Mouse (Mus musculus): Measurements from ENCODE around the gene Cttnbp2. TPM values are rescaled to one million over a fixed set of nuclear protein-coding genes. Genes with fewer than 3 reads are reported as not detected.

Gene Cttnbp2
- polyA plus RNA-seq, 1 experiment from 2014 or later: 55.7 TPM

GRCm38 (mm10) chr6:18374744-18375143 is 139.9 kb downstream of the Cttnbp2 start:
- no peaks in the 10 kb centered on the region for H3K4me1 ChIP-seq (ENCODE audit: control insufficient read depth, insufficient read depth, low read length)
- H3K9me3 ChIP-seq (replicated peaks; ENCODE audit: control insufficient read depth, low read length): no peaks in the 10 kb centered on the region
- no peak overlapping the region for H3K4me2 ChIP-seq (ENCODE audit: low read length)
- H3K36me3 ChIP-seq (ENCODE audit: control insufficient read depth, insufficient read depth, low read length): peaks cover 33% of the 10 kb centered on the region
- 78% methylated on average over 4 of the region's 4 CpGs for WGBS
- no peak overlapping the region for H3K4me3 ChIP-seq (ENCODE audit: low read depth, low read length)
- no peaks in the 10 kb centered on the region for H3K27me3 ChIP-seq (replicated peaks; ENCODE audit: control insufficient read depth, insufficient read depth, low read length)
- no peak for ATAC-seq
- H3K27ac ChIP-seq (ENCODE audit: low read depth, low read length): no peak overlapping the region
- no peak for DNase-seq (ENCODE audit: low spot score)
- H3K9ac ChIP-seq (ENCODE audit: low read length): no peak overlapping the region

- 73% methylated on average over 1 of the region's 1 CpGs for WGBS
- no peak overlapping the region for H3K27ac ChIP-seq (ENCODE audit: low read depth, low read length)
- H3K9me3 ChIP-seq (replicated peaks; ENCODE audit: control insufficient read depth, low read length): no peaks in the 10 kb centered on the region
- ATAC-seq (no peak), DNase-seq (ENCODE audit: low spot score) (no peak)
- H3K27me3 ChIP-seq (replicated peaks; ENCODE audit: control insufficient read depth, insufficient read depth, low read length): no peaks in the 10 kb centered on the region
- H3K4me3 ChIP-seq (ENCODE audit: low read depth, low read length): no peak overlapping the region
- H3K9ac ChIP-seq (ENCODE audit: low read length): no peak overlapping the region
- no peak overlapping the region for H3K4me2 ChIP-seq (ENCODE audit: low read length)
- H3K4me1 ChIP-seq (ENCODE audit: control insufficient read depth, insufficient read depth, low read length): no peaks in the 10 kb centered on the region
- peaks cover 28% of the 10 kb centered on the region for H3K36me3 ChIP-seq (ENCODE audit: control insufficient read depth, insufficient read depth, low read length)
Measured at GRCm38 (mm10) chr6:18373652-18374051, 141.0 kb downstream of the Cttnbp2 start.

- Histone ChIP-seq H3K9ac (ENCODE audit: low read length) (no peak overlapping the region), H3K27me3 (replicated peaks; ENCODE audit: control insufficient read depth, insufficient read depth, low read length) (no peaks in the 10 kb centered on the region), H3K27ac (ENCODE audit: low read depth, low read length) (no peak overlapping the region), H3K4me3 (ENCODE audit: low read depth, low read length) (no peak overlapping the region), H3K36me3 (ENCODE audit: control insufficient read depth, insufficient read depth, low read length) (peaks cover 24% of the 10 kb centered on the region), H3K4me2 (ENCODE audit: low read length) (no peak overlapping the region), H3K9me3 (replicated peaks; ENCODE audit: control insufficient read depth, low read length) (no peaks in the 10 kb centered on the region), H3K4me1 (ENCODE audit: control insufficient read depth, insufficient read depth, low read length) (no peaks in the 10 kb centered on the region)
- 31% methylated on average over 7 of the region's 7 CpGs for WGBS
- ATAC-seq (peak; percentile 87), DNase-seq (ENCODE audit: low spot score) (peak; percentile 76)
Measured at GRCm38 (mm10) chr6:18372447-18373228, 142.0 kb downstream of the Cttnbp2 start.

- no peak overlapping the region for H3K27ac ChIP-seq (ENCODE audit: low read depth, low read length)
- H3K27me3 ChIP-seq (replicated peaks; ENCODE audit: control insufficient read depth, insufficient read depth, low read length): no peaks in the 10 kb centered on the region
- ATAC-seq (no peak), DNase-seq (ENCODE audit: low spot score) (no peak)
- H3K4me2 ChIP-seq (ENCODE audit: low read length): no peak overlapping the region
- H3K9me3 ChIP-seq (replicated peaks; ENCODE audit: control insufficient read depth, low read length): no peaks in the 10 kb centered on the region
- 83% methylated on average over 4 of the region's 4 CpGs for WGBS
- no peak overlapping the region for H3K9ac ChIP-seq (ENCODE audit: low read length)
- H3K4me3 ChIP-seq (ENCODE audit: low read depth, low read length): no peak overlapping the region
- H3K4me1 ChIP-seq (ENCODE audit: control insufficient read depth, insufficient read depth, low read length): no peaks in the 10 kb centered on the region
- peaks cover 25% of the 10 kb centered on the region for H3K36me3 ChIP-seq (ENCODE audit: control insufficient read depth, insufficient read depth, low read length)
Measured at GRCm38 (mm10) chr6:18369723-18370122, 144.9 kb downstream of the Cttnbp2 start.

GRCm38 (mm10) chr6:18369054-18369453 is 145.6 kb downstream of the Cttnbp2 start:
- 43% methylated on average over 3 of the region's 3 CpGs for WGBS
- no peak overlapping the region for H3K4me3 ChIP-seq (ENCODE audit: low read depth, low read length)
- DNase-seq (ENCODE audit: low spot score) (peak; percentile 38), ATAC-seq (no peak)
- no peak overlapping the region for H3K9ac ChIP-seq (ENCODE audit: low read length)
- H3K27me3 ChIP-seq (replicated peaks; ENCODE audit: control insufficient read depth, insufficient read depth, low read length): no peaks in the 10 kb centered on the region
- no peaks in the 10 kb centered on the region for H3K4me1 ChIP-seq (ENCODE audit: control insufficient read depth, insufficient read depth, low read length)
- no peak overlapping the region for H3K4me2 ChIP-seq (ENCODE audit: low read length)
- H3K27ac ChIP-seq (ENCODE audit: low read depth, low read length): no peak overlapping the region
- H3K9me3 ChIP-seq (replicated peaks; ENCODE audit: control insufficient read depth, low read length): no peaks in the 10 kb centered on the region
- peaks cover 20% of the 10 kb centered on the region for H3K36me3 ChIP-seq (ENCODE audit: control insufficient read depth, insufficient read depth, low read length)

GRCm38 (mm10) chr6:18362232-18362631 is 152.4 kb downstream of the Cttnbp2 start:
- DNase-seq (ENCODE audit: low spot score) (no peak), ATAC-seq (no peak)
- no peak overlapping the region for H3K4me2 ChIP-seq (ENCODE audit: low read length)
- WGBS: 86% methylated on average over 5 of the region's 5 CpGs
- H3K9ac ChIP-seq (ENCODE audit: low read length): no peak overlapping the region
- no peaks in the 10 kb centered on the region for H3K4me1 ChIP-seq (ENCODE audit: control insufficient read depth, insufficient read depth, low read length)
- H3K36me3 ChIP-seq (ENCODE audit: control insufficient read depth, insufficient read depth, low read length): 0 out of 2 replicates have a peak, but pooled peaks cover 5% of the 10 kb centered on the region
- no peaks in the 10 kb centered on the region for H3K27me3 ChIP-seq (replicated peaks; ENCODE audit: control insufficient read depth, insufficient read depth, low read length)
- no peaks in the 10 kb centered on the region for H3K9me3 ChIP-seq (replicated peaks; ENCODE audit: control insufficient read depth, low read length)
- H3K27ac ChIP-seq (ENCODE audit: low read depth, low read length): no peak overlapping the region
- H3K4me3 ChIP-seq (ENCODE audit: low read depth, low read length): no peak overlapping the region

GRCm38 (mm10) chr6:18360955-18361354 is 153.7 kb downstream of the Cttnbp2 start:
- Histone ChIP-seq H3K9ac (ENCODE audit: low read length) (no peak overlapping the region), H3K9me3 (replicated peaks; ENCODE audit: control insufficient read depth, low read length) (no peaks in the 10 kb centered on the region), H3K27me3 (replicated peaks; ENCODE audit: control insufficient read depth, insufficient read depth, low read length) (no peaks in the 10 kb centered on the region), H3K4me3 (ENCODE audit: low read depth, low read length) (no peak overlapping the region), H3K4me2 (ENCODE audit: low read length) (no peak overlapping the region), H3K36me3 (ENCODE audit: control insufficient read depth, insufficient read depth, low read length) (0 out of 2 replicates have a peak, but pooled peaks cover 2% of the 10 kb centered on the region), H3K4me1 (ENCODE audit: control insufficient read depth, insufficient read depth, low read length) (no peaks in the 10 kb centered on the region), H3K27ac (ENCODE audit: low read depth, low read length) (no peak overlapping the region)
- DNase-seq (ENCODE audit: low spot score) (no peak), ATAC-seq (no peak)

- WGBS: 74% methylated on average over 1 of the region's 1 CpGs
- H3K36me3 ChIP-seq (ENCODE audit: control insufficient read depth, insufficient read depth, low read length): no peaks in the 10 kb centered on the region
- ATAC-seq: no peak
Measured at GRCm38 (mm10) chr6:18360154-18360553, 154.5 kb downstream of the Cttnbp2 start.

GRCm38 (mm10) chr6:18349153-18349858 is 165.3 kb downstream of the Cttnbp2 start:
- Histone ChIP-seq H3K4me2 (ENCODE audit: low read length) (no peak overlapping the region), H3K9ac (ENCODE audit: low read length) (no peak overlapping the region), H3K9me3 (replicated peaks; ENCODE audit: control insufficient read depth, low read length) (no peaks in the 10 kb centered on the region), H3K4me3 (ENCODE audit: low read depth, low read length) (no peak overlapping the region), H3K27me3 (replicated peaks; ENCODE audit: control insufficient read depth, insufficient read depth, low read length) (no peaks in the 10 kb centered on the region), H3K36me3 (ENCODE audit: control insufficient read depth, insufficient read depth, low read length) (no peaks in the 10 kb centered on the region), H3K4me1 (ENCODE audit: control insufficient read depth, insufficient read depth, low read length) (no peaks in the 10 kb centered on the region), H3K27ac (ENCODE audit: low read depth, low read length) (no peak overlapping the region)
- 76% methylated on average over 3 of the region's 3 CpGs for WGBS
- DNase-seq (ENCODE audit: low spot score) (no peak), ATAC-seq (no peak)

More at GRCm38 (mm10) chr6:18360154-18360553, 154.5 kb downstream of the Cttnbp2 start:
- Histone ChIP-seq H3K9ac (ENCODE audit: low read length) (no peak overlapping the region), H3K4me3 (ENCODE audit: low read depth, low read length) (no peak overlapping the region), H3K4me1 (ENCODE audit: control insufficient read depth, insufficient read depth, low read length) (no peaks in the 10 kb centered on the region), H3K27ac (ENCODE audit: low read depth, low read length) (no peak overlapping the region), H3K9me3 (replicated peaks; ENCODE audit: control insufficient read depth, low read length) (no peaks in the 10 kb centered on the region), H3K27me3 (replicated peaks; ENCODE audit: control insufficient read depth, insufficient read depth, low read length) (no peaks in the 10 kb centered on the region), H3K4me2 (ENCODE audit: low read length) (no peak overlapping the region)
- no peak for DNase-seq (ENCODE audit: low spot score)
